Mouse (Mus musculus): Measurements from ENCODE around the gene Ubash3a. TPM values are rescaled to one million over a fixed set of nuclear protein-coding genes. Genes with fewer than 3 reads are reported as not detected.

Gene Ubash3a
- total RNA-seq (2021) (under 1 TPM in 1 of 2 experiments, not detected in 1; 0.36 TPM), polyA plus RNA-seq (2012; rRNA removed) (0.29 and 0.56 TPM in 2 replicates)
- long read RNA-seq, result 0 reads

GRCm38 (mm10) chr17:31207771-31208334, at the start of gene Ubash3a:
TSS of gene Ubash3a (plus strand) at chr17:31207873.
- 27% methylated on average over 12 of the region's 12 CpGs for WGBS
- TF ChIP-seq EP300 (IDR thresholded peaks at IDR 0.05; ENCODE audit: insufficient read depth, low read depth, low read length) (no peak), POLR2A (IDR thresholded peaks at IDR 0.05; ENCODE audit: insufficient read depth, low read depth, low read length) (no peak), CTCF (IDR thresholded peaks at IDR 0.05) (no peak)
- intact Hi-C loops (cut with DNase I), result no loop called here
- Histone ChIP-seq H3K27ac (no peak within 1 kb of the TSS), H3K4me1 (ENCODE audit: control insufficient read depth, insufficient read depth, low read length) (no peaks in the 10 kb centered on the region), H3K4me3 (no peak within 1 kb of the TSS), H3K27me3 (ENCODE audit: control insufficient read depth, insufficient read depth, low read length) (0 out of 2 replicates have a peak, but pooled peaks cover 3% of the 10 kb centered on the region), H3K79me2 (replicated peaks; ENCODE audit: control insufficient read depth, insufficient read depth, low read length) (no peaks in the 10 kb centered on the region), H3K9ac (ENCODE audit: low read depth, low read length) (0 out of 2 replicates have a peak within 1 kb of the TSS, but pooled peaks have one; percentile 12), H3K36me3 (ENCODE audit: control insufficient read depth, insufficient read depth, low read length) (no peaks in the 10 kb centered on the region)
- no peak for DNase-seq

DNA sequence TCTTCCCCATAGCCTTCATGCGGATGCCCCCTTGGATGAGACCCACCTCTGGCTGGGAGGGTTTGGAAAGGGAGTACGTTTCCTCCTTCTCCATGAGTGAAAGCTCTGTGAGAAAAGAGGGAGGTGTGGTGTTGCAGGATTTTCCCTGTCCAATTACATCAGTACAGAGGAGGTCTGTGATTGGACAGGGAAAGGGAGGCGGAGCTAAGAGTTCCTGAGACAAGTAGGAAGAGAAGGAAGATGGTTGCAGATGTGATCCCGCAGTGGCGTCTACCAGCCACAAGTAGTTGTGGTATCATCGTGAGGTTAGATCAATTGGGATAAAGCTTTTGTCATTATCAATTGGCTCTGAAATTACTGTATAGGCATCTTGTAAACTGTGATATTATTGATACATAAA, 49.8 kb upstream of the Ubash3a start:
- Histone ChIP-seq H3K79me2 (replicated peaks; ENCODE audit: control insufficient read depth, insufficient read depth, low read length) (no peaks in the 10 kb centered on the region), H3K4me3 (no peak overlapping the region), H3K27me3 (ENCODE audit: control insufficient read depth, insufficient read depth, low read length) (no peaks in the 10 kb centered on the region), H3K36me3 (ENCODE audit: control insufficient read depth, insufficient read depth, low read length) (no peaks in the 10 kb centered on the region), H3K4me1 (ENCODE audit: control insufficient read depth, insufficient read depth, low read length) (no peaks in the 10 kb centered on the region; the same call in 1 of the 2 replicates), H3K9ac (ENCODE audit: low read depth, low read length) (no peak overlapping the region), H3K27ac (no peak overlapping the region)
- no peak for TF ChIP-seq POLR2A (IDR thresholded peaks at IDR 0.05; ENCODE audit: insufficient read depth, low read depth, low read length)
- TF ChIP-seq EP300 (IDR thresholded peaks at IDR 0.05; ENCODE audit: insufficient read depth, low read depth, low read length), result no peak
- 74% methylated on average over 6 of the region's 6 CpGs for WGBS
- intact Hi-C loops (cut with DNase I), result no loop called here
- DNase-seq, result no peak

GRCm38 (mm10) chr17:31160291-31160690, 47.4 kb upstream of the Ubash3a start:
- no peaks in the 10 kb centered on the region for H3K27me3 ChIP-seq (ENCODE audit: control insufficient read depth, insufficient read depth, low read length)
- H3K79me2 ChIP-seq (replicated peaks; ENCODE audit: control insufficient read depth, insufficient read depth, low read length), result no peaks in the 10 kb centered on the region
- no peak for TF ChIP-seq CTCF (IDR thresholded peaks at IDR 0.05)
- no peak for TF ChIP-seq EP300 (IDR thresholded peaks at IDR 0.05; ENCODE audit: insufficient read depth, low read depth, low read length)
- TF ChIP-seq POLR2A (IDR thresholded peaks at IDR 0.05; ENCODE audit: insufficient read depth, low read depth, low read length), result no peak
- intact Hi-C loops (cut with DNase I), result no loop called here
- no peak overlapping the region for H3K9ac ChIP-seq (ENCODE audit: low read depth, low read length)
- no peak overlapping the region for H3K27ac ChIP-seq
- H3K36me3 ChIP-seq (ENCODE audit: control insufficient read depth, insufficient read depth, low read length), result no peaks in the 10 kb centered on the region
- no peaks in the 10 kb centered on the region for H3K4me1 ChIP-seq (ENCODE audit: control insufficient read depth, insufficient read depth, low read length)
- WGBS, result 80% methylated on average over 4 of the region's 4 CpGs
- H3K4me3 ChIP-seq, result no peak overlapping the region
- DNase-seq, result no peak

GRCm38 (mm10) chr17:31162607-31163006, 45.1 kb upstream of the Ubash3a start:
- H3K79me2 ChIP-seq (replicated peaks; ENCODE audit: control insufficient read depth, insufficient read depth, low read length), result no peaks in the 10 kb centered on the region
- H3K27ac ChIP-seq, result no peak overlapping the region
- no peaks in the 10 kb centered on the region for H3K36me3 ChIP-seq (ENCODE audit: control insufficient read depth, insufficient read depth, low read length)
- no peak overlapping the region for H3K9ac ChIP-seq (ENCODE audit: low read depth, low read length)
- no peak for DNase-seq
- no peak for TF ChIP-seq CTCF (IDR thresholded peaks at IDR 0.05)
- no peak for TF ChIP-seq EP300 (IDR thresholded peaks at IDR 0.05; ENCODE audit: insufficient read depth, low read depth, low read length)
- no peak for TF ChIP-seq POLR2A (IDR thresholded peaks at IDR 0.05; ENCODE audit: insufficient read depth, low read depth, low read length)
- no peaks in the 10 kb centered on the region for H3K4me1 ChIP-seq (ENCODE audit: control insufficient read depth, insufficient read depth, low read length)
- no peaks in the 10 kb centered on the region for H3K27me3 ChIP-seq (ENCODE audit: control insufficient read depth, insufficient read depth, low read length)
- intact Hi-C loops (cut with DNase I), result no loop called here
- H3K4me3 ChIP-seq, result no peak overlapping the region
- 40% methylated on average over 12 of the region's 12 CpGs for WGBS

- 79% methylated on average over 2 of the region's 2 CpGs for WGBS
- Histone ChIP-seq H3K27ac (no peak overlapping the region), H3K9ac (ENCODE audit: low read depth, low read length) (no peak overlapping the region), H3K4me1 (ENCODE audit: control insufficient read depth, insufficient read depth, low read length) (no peaks in the 10 kb centered on the region), H3K27me3 (ENCODE audit: control insufficient read depth, insufficient read depth, low read length) (no peaks in the 10 kb centered on the region), H3K36me3 (ENCODE audit: control insufficient read depth, insufficient read depth, low read length) (no peaks in the 10 kb centered on the region), H3K4me3 (no peak overlapping the region), H3K79me2 (replicated peaks; ENCODE audit: control insufficient read depth, insufficient read depth, low read length) (no peaks in the 10 kb centered on the region)
- no peak for TF ChIP-seq CTCF (IDR thresholded peaks at IDR 0.05)
- TF ChIP-seq POLR2A (IDR thresholded peaks at IDR 0.05; ENCODE audit: insufficient read depth, low read depth, low read length), result no peak
- no peak for TF ChIP-seq EP300 (IDR thresholded peaks at IDR 0.05; ENCODE audit: insufficient read depth, low read depth, low read length)
- no peak for DNase-seq
- intact Hi-C loops (cut with DNase I), result no loop called here
Measured at GRCm38 (mm10) chr17:31163821-31164220, 43.9 kb upstream of the Ubash3a start.

DNA sequence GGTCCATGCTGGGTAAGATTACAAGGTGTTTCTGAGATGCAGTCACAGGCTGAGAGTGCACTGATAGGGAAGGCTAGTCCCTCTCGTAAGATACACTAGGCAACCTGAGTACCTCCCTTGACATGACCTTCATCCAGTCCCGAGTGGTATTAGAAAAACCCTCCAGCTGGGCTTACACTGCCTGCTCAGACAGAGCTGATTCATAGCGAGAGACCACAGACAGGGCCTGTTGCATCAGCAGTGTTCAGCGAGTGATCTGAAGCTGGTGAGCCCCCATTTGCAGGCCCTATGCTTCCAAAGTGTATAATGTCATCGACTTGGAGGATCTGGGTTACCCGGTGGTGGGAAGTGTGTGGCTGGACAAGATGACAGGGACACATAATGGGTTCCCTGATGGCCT, 42.5 kb upstream of the Ubash3a start, which contains the start of gene Tff1:
Tff1 (minus strand) TSS at position 151 of the 400 bp plus-strand sequence.
- no peak for DNase-seq
- Histone ChIP-seq H3K36me3 (ENCODE audit: control insufficient read depth, insufficient read depth, low read length) (no peaks in the 10 kb centered on the region), H3K4me1 (ENCODE audit: control insufficient read depth, insufficient read depth, low read length) (no peaks in the 10 kb centered on the region), H3K27me3 (ENCODE audit: control insufficient read depth, insufficient read depth, low read length) (no peaks in the 10 kb centered on the region), H3K27ac (no peak within 1 kb of the TSS), H3K4me3 (no peak within 1 kb of the TSS), H3K9ac (ENCODE audit: low read depth, low read length) (no peak within 1 kb of the TSS), H3K79me2 (replicated peaks; ENCODE audit: control insufficient read depth, insufficient read depth, low read length) (no peaks in the 10 kb centered on the region)
- intact Hi-C loops (cut with DNase I), result no loop called here
- WGBS, result 83% methylated on average over 6 of the region's 6 CpGs
- TF ChIP-seq CTCF (IDR thresholded peaks at IDR 0.05) (no peak), EP300 (IDR thresholded peaks at IDR 0.05; ENCODE audit: insufficient read depth, low read depth, low read length) (no peak), POLR2A (IDR thresholded peaks at IDR 0.05; ENCODE audit: insufficient read depth, low read depth, low read length) (no peak)

All from heart, adult 2 months (tissue).